Mouse (Mus musculus) embryonic facial prominence, embryonic 11.5 days (tissue): ENCODE data around the gene Gm20388. TPM values are rescaled to one million over a fixed set of nuclear protein-coding genes. Genes with fewer than 3 reads are reported as not detected.

Experiments
- ATAC-seq: fragments of 200-750 bp; cut with Nextera tagmentation; replicated peaks from 2 replicates; pipeline ENCODE4 v1.8.0; 2017; ENCODE audit warnings: low read depth; ENCODE audit not compliant: insufficient number of reproducible peaks, low FRiP score, low TSS enrichment
- DNase-seq: peaks from one replicate; pipeline ENCODE4 v3.0.0-alpha.2; 2015; ENCODE audit warnings: low spot score
- H3K27ac ChIP-seq: fragments of 300-500 bp; sonication (generic); replicated peaks from 2 replicates; pipeline ENCODE4 v1.5.1; 2014; ENCODE audit warnings: mild to moderate bottlenecking, low read depth, low read length, control low read depth
- H3K27me3 ChIP-seq: fragments of 300-500 bp; sonication (generic); 2 replicates; pipeline ENCODE4 v1.6.1; 2014; ENCODE audit warnings: mild to moderate bottlenecking, low read length, moderate library complexity, mixed read lengths; ENCODE audit not compliant: control insufficient read depth, insufficient read depth
- H3K36me3 ChIP-seq: fragments of 300-500 bp; sonication (generic); replicated peaks from 2 replicates; pipeline ENCODE4 v1.6.1; 2014; ENCODE audit warnings: low read depth, mild to moderate bottlenecking, low read length, moderate library complexity, mixed read lengths; ENCODE audit not compliant: control insufficient read depth, insufficient read depth
- H3K4me1 ChIP-seq: fragments of 300-500 bp; sonication (generic); 2 replicates; pipeline ENCODE4 v1.6.1; 2014; ENCODE audit warnings: low read length, mixed read lengths; ENCODE audit not compliant: control insufficient read depth, insufficient read depth
- H3K4me2 ChIP-seq: fragments of 300-500 bp; sonication (generic); 2 replicates; pipeline ENCODE4 v1.6.1; 2014; ENCODE audit warnings: low read depth, mild to moderate bottlenecking, control low read depth, low read length, moderate library complexity
- H3K4me3 ChIP-seq: fragments of 300-500 bp; sonication (generic); 2 replicates; pipeline ENCODE4 v1.5.1; 2014; ENCODE audit warnings: low read depth, low read length, control low read depth
- H3K9ac ChIP-seq: fragments of 300-500 bp; sonication (generic); replicated peaks from 2 replicates; pipeline ENCODE4 v1.6.1; 2014; ENCODE audit warnings: mild to moderate bottlenecking, control low read depth, low read length
- H3K9me3 ChIP-seq: fragments of 300-500 bp; sonication (generic); replicated peaks from 2 replicates; pipeline ENCODE4 v1.6.1; 2016; ENCODE audit warnings: mild to moderate bottlenecking, low read length, inconsistent platforms, mixed read lengths; ENCODE audit not compliant: control insufficient read depth
- WGBS: fragments of 180-500 bp; shearing (Covaris S2); extraction: QIAGEN DNeasy Blood & Tissue Kit; methylation state at CpG from one replicate; pipeline ENCODE4 v1.1.7; 2014; 5-methylcytosine and 5-hydroxymethylcytosine counted together
- polyA plus RNA-seq: library from polyadenylated mRNA; unstranded; fragments of >200 nt; fragmentation: Nextera tagmentation; extraction: Ambion mirVana; gene quantifications from 2 replicates; pipeline ENCODE4 v1.2.1, GENCODE M21; 2014

Gm20388 gene
- polyA plus RNA-seq, 1 experiment from 2014 or later: 3.1 TPM

GRCm38 (mm10) chr8:120371146-120371545, 460.5 kb downstream of the Gm20388 start:
- DNase-seq (no peak), ATAC-seq (no peak)
- H3K27ac ChIP-seq: no peak overlapping the region
- H3K4me3 ChIP-seq: no peak overlapping the region
- H3K9ac ChIP-seq: no peak overlapping the region
- H3K4me2 ChIP-seq: no peak overlapping the region
- 69% methylated on average over 5 of the region's 5 CpGs for WGBS
- H3K9me3 ChIP-seq: no peaks in the 10 kb centered on the region
- no peaks in the 10 kb centered on the region for H3K36me3 ChIP-seq
- H3K27me3 ChIP-seq: no peaks in the 10 kb centered on the region
- peaks cover 10% of the 10 kb centered on the region for H3K4me1 ChIP-seq

- H3K4me2 ChIP-seq: no peak overlapping the region
- H3K36me3 ChIP-seq: no peaks in the 10 kb centered on the region
- no peak overlapping the region for H3K4me3 ChIP-seq
- peaks cover 10% of the 10 kb centered on the region for H3K4me1 ChIP-seq
- no peak for DNase-seq
- H3K9me3 ChIP-seq: no peaks in the 10 kb centered on the region
- WGBS: 70% methylated on average over 8 of the region's 8 CpGs
- no peak overlapping the region for H3K9ac ChIP-seq
- H3K27me3 ChIP-seq: no peaks in the 10 kb centered on the region
- no peak overlapping the region for H3K27ac ChIP-seq
- ATAC-seq: 0 out of 2 replicates have a peak, but pooled peaks have one; percentile 10
These were observed 461.2 kb downstream of the Gm20388 start for GRCm38 (mm10) chr8:120371725-120372457.

- no peak overlapping the region for H3K27ac ChIP-seq
- no peak overlapping the region for H3K4me3 ChIP-seq
- H3K9ac ChIP-seq: no peak overlapping the region
- ATAC-seq (no peak), DNase-seq (no peak)
- 85% methylated on average over 6 of the region's 6 CpGs for WGBS
- H3K4me2 ChIP-seq: no peak overlapping the region
- no peaks in the 10 kb centered on the region for H3K27me3 ChIP-seq
- H3K9me3 ChIP-seq: no peaks in the 10 kb centered on the region
- no peaks in the 10 kb centered on the region for H3K36me3 ChIP-seq
- peaks cover 14% of the 10 kb centered on the region for H3K4me1 ChIP-seq
These were observed 462.0 kb downstream of the Gm20388 start for GRCm38 (mm10) chr8:120372684-120373083.

GRCm38 (mm10) chr8:120373621-120374020, 463.0 kb downstream of the Gm20388 start:
- H3K27me3 ChIP-seq: no peaks in the 10 kb centered on the region
- WGBS: 75% methylated on average over 3 of the region's 3 CpGs
- H3K36me3 ChIP-seq: no peaks in the 10 kb centered on the region
- no peak overlapping the region for H3K4me2 ChIP-seq
- H3K9me3 ChIP-seq: no peaks in the 10 kb centered on the region
- no peak overlapping the region for H3K27ac ChIP-seq
- H3K9ac ChIP-seq: no peak overlapping the region
- DNase-seq (no peak), ATAC-seq (no peak)
- peaks cover 13% of the 10 kb centered on the region for H3K4me1 ChIP-seq
- no peak overlapping the region for H3K4me3 ChIP-seq

GRCm38 (mm10) chr8:120374070-120374469, 463.4 kb downstream of the Gm20388 start:
- H3K9me3 ChIP-seq: no peaks in the 10 kb centered on the region
- 90% methylated on average over 1 of the region's 1 CpGs for WGBS
- no peak for DNase-seq
- ATAC-seq: no peak
- H3K36me3 ChIP-seq: no peaks in the 10 kb centered on the region
- peaks cover 8% of the 10 kb centered on the region for H3K4me1 ChIP-seq
- no peak overlapping the region for H3K4me2 ChIP-seq
- H3K9ac ChIP-seq: 0 out of 2 replicates have a peak overlapping the region, but pooled peaks have one; percentile 23
- H3K27ac ChIP-seq: peak overlapping the region; percentile 22
- no peak overlapping the region for H3K4me3 ChIP-seq
- H3K27me3 ChIP-seq: no peaks in the 10 kb centered on the region

GRCm38 (mm10) chr8:120374514-120374913, 463.9 kb downstream of the Gm20388 start:
- ATAC-seq: peak; percentile 1; the same call in 1 of the 2 replicates
- Histone ChIP-seq H3K27ac (peak overlapping the region; percentile 22), H3K36me3 (no peaks in the 10 kb centered on the region), H3K4me2 (no peak overlapping the region), H3K4me1 (peaks cover 7% of the 10 kb centered on the region), H3K9me3 (no peaks in the 10 kb centered on the region), H3K4me3 (no peak overlapping the region), H3K27me3 (no peaks in the 10 kb centered on the region), H3K9ac (no peak overlapping the region)
- 27% methylated on average over 9 of the region's 9 CpGs for WGBS
- peak; percentile 42 for DNase-seq

- DNase-seq: peak; percentile 49
- Histone ChIP-seq H3K4me2 (no peak overlapping the region), H3K27me3 (no peaks in the 10 kb centered on the region), H3K4me1 (peaks cover 7% of the 10 kb centered on the region), H3K9ac (no peak overlapping the region), H3K4me3 (no peak overlapping the region), H3K9me3 (no peaks in the 10 kb centered on the region), H3K36me3 (no peaks in the 10 kb centered on the region), H3K27ac (no peak overlapping the region)
- no peak for ATAC-seq
- WGBS: 39% methylated on average over 5 of the region's 5 CpGs
These were observed 464.5 kb downstream of the Gm20388 start for GRCm38 (mm10) chr8:120375170-120375569.

- H3K4me2 ChIP-seq: no peak overlapping the region
- H3K4me3 ChIP-seq: no peak overlapping the region
- H3K27me3 ChIP-seq: no peaks in the 10 kb centered on the region
- DNase-seq: no peak
- 55% methylated on average over 4 of the region's 4 CpGs for WGBS
- ATAC-seq: no peak
- H3K36me3 ChIP-seq: no peaks in the 10 kb centered on the region
- H3K27ac ChIP-seq: no peak overlapping the region
- H3K9me3 ChIP-seq: no peaks in the 10 kb centered on the region
- peaks cover 7% of the 10 kb centered on the region for H3K4me1 ChIP-seq
- no peak overlapping the region for H3K9ac ChIP-seq
These were observed 465.6 kb downstream of the Gm20388 start for GRCm38 (mm10) chr8:120376215-120376614.
